Mouse (Mus musculus): ENCODE measurements around the gene Elmod3.
A peak's percentile ranks its signal among the peaks of the same experiment; 100 is the strongest.

Elmod3 gene

GRCm38 (mm10) chr6:72568736-72569135 lies 29.5 kb downstream of the Elmod3 start:
- no peak for DNase-seq

GRCm38 (mm10) chr6:72567508-72567907 lies 30.7 kb downstream of the Elmod3 start:
- peak; percentile 63 to 80 for DNase-seq

GRCm38 (mm10) chr6:72566044-72566443 lies 32.2 kb downstream of the Elmod3 start:
- peak; percentile 87 to 96 for DNase-seq

GRCm38 (mm10) chr6:72565506-72565905 lies 32.7 kb downstream of the Elmod3 start:
- no peak for DNase-seq

- peak; percentile 42 to 74 for DNase-seq
Measured at GRCm38 (mm10) chr6:72562894-72563293, 35.3 kb downstream of the Elmod3 start.

- no peak for DNase-seq
Measured at GRCm38 (mm10) chr6:72562486-72562885, 35.7 kb downstream of the Elmod3 start.

- DNase-seq: no peak
Measured at GRCm38 (mm10) chr6:72560801-72561200, 37.4 kb downstream of the Elmod3 start.

- no peak for DNase-seq
Measured at GRCm38 (mm10) chr6:72553079-72553412, 45.2 kb downstream of the Elmod3 start.

GRCm38 (mm10) chr6:72552171-72553078 lies 45.8 kb downstream of the Elmod3 start:
- peak; percentile 65 to 86 for DNase-seq

GRCm38 (mm10) chr6:72550503-72551100 lies 47.6 kb downstream of the Elmod3 start:
- DNase-seq: no peak

- no peak for DNase-seq
Measured at GRCm38 (mm10) chr6:72550025-72550424, 48.2 kb downstream of the Elmod3 start.

- peak in 1 of 2 experiments; percentile 49 for DNase-seq
Measured at GRCm38 (mm10) chr6:72549041-72549580, 49.1 kb downstream of the Elmod3 start.

- DNase-seq: no peak
Measured at GRCm38 (mm10) chr6:72547862-72548261, 50.4 kb downstream of the Elmod3 start.

GRCm38 (mm10) chr6:72547121-72547520 lies 51.1 kb downstream of the Elmod3 start:
- no peak for DNase-seq

- no peak for DNase-seq
Measured at GRCm38 (mm10) chr6:72545377-72545776, 52.8 kb downstream of the Elmod3 start.

GRCm38 (mm10) chr6:72544283-72544987 lies 53.8 kb downstream of the Elmod3 start, which contains the start of gene Capg:
Capg (plus strand) TSS chr6:72544391.
- DNase-seq: peak; percentile 66 to 81

GRCm38 (mm10) chr6:72543265-72543850 lies 54.9 kb downstream of the Elmod3 start:
- peak; percentile 54 to 70 for DNase-seq

- peak; percentile 85 to 95 for DNase-seq
Measured at GRCm38 (mm10) chr6:72538562-72539031, 59.6 kb downstream of the Elmod3 start.

- DNase-seq: no peak
Measured at GRCm38 (mm10) chr6:72537998-72538500, 60.2 kb downstream of the Elmod3 start.

- peak; percentile 83 to 91 for DNase-seq
Measured at GRCm38 (mm10) chr6:72535165-72535564, 63.0 kb downstream of the Elmod3 start.

- peak; percentile 65 to 78 for DNase-seq
Measured at GRCm38 (mm10) chr6:72534035-72534809, 64.0 kb downstream of the Elmod3 start.

All from kidney, postnatal 25 days (tissue).